Mouse (Mus musculus): ENCODE results near the gene Il25.
"Not testable (repeated sequence)": the region's sequence is repeated elsewhere in the genome, so short reads cannot be mapped to it uniquely, and the experiment has no call there.

The Il25 gene

DNA sequence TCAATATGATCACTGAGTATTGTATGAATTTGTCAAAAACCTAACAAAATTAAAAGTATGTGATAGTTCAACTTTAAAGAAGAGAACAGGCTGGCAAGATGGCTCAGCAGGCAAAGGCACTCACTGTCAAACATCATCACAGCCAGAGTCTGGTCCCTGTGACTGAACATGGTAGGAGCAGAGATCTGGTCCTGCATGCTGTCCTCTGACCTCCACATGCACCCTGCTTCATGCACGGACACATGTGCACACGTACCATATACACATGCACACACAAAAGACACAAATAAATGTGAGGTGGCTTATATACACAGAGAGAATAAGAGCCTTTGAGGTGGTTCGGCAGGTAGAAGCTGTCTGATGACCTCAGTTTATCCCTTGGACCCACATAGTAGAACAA is 23.0 kb downstream of the Il25 start:
- no peak for DNase-seq

- no peak for DNase-seq
Observed at GRCm38 (mm10) chr14:54956533-54956932, 24.0 kb downstream of the Il25 start.

DNA sequence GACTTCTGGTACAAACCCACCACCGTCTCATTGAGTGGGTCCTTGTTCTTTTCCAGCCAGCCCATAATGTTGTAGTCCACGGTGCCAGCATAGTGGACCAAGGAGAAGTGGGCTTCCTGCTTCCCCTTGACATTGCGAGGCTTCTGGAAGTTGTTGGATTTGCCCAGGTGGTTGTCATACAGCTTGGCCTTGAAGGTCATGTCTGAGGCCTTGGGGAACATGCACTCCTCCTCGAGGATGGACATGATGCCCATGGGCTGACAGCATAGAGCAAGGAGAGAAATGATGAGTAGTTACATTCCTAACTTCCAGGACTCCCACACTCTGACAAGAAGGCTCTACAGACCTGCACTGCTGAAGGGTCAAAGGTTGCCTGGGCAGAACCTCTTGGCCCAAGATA is 26.0 kb downstream of the Il25 start:
- no peak for DNase-seq

GRCm38 (mm10) chr14:54959197-54959596 is 26.7 kb downstream of the Il25 start:
- no peak for DNase-seq

DNA sequence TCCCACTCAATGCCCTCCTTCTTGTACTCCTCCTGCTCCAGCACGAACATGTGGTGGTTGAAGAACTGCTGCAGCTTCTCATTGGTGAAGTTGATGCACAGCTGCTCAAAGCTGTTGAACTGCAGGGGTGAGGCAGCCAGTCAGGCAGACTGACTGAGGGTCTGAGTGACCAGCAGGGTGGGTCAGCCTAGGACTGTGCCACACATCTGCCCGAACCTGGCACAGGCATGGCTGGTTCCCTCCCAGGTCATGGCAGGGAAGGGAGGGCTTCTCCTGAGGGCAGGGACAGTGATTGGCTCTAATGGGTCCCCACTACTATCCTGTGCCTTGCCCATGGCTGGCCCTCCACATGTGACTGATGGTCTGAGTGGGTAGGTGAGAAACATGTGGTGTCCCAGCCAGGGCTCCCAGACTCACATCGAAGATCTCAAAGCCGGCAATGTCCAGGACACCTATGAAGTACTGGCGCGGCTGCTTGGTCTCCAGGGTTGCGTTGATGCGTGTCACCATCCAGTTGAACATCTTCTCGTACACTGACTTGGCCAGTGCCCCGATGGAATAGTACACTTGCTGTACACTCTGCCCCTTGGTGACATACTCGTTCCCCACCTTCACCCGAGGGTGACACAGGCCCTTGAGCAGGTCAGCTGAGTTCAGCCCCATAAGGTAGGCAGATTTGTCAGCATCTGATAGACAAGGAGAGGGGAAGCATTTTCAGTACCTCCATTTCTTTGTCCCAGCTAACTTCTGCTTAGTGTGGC is 27.5 kb downstream of the Il25 start:
- not testable (repeated sequence) for DNase-seq

GRCm38 (mm10) chr14:54960769-54961168 is 28.3 kb downstream of the Il25 start:
- DNase-seq, result no peak

GRCm38 (mm10) chr14:54961487-54961886 is 29.0 kb downstream of the Il25 start:
- no peak for DNase-seq

DNA sequence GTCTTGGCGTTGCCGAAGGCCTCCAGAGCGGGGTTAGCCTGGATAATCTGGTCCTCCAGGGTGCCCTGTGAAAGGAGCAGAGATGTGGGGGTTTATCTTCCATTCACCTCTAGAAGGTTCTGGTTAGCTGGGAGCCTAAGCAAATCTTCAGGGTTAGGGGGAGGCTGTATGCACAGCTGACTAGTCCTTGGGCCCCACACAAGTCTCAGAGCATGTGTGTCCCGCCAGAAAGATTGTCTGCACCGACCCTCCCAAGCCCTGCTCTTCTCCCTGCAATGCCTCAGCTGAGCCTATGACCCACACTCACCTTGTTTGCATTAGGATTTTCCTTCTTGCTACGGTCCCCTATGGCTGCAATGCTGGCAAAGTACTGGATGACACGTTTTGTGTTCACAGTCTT is 30.2 kb downstream of the Il25 start:
- DNase-seq, result no peak

DNA sequence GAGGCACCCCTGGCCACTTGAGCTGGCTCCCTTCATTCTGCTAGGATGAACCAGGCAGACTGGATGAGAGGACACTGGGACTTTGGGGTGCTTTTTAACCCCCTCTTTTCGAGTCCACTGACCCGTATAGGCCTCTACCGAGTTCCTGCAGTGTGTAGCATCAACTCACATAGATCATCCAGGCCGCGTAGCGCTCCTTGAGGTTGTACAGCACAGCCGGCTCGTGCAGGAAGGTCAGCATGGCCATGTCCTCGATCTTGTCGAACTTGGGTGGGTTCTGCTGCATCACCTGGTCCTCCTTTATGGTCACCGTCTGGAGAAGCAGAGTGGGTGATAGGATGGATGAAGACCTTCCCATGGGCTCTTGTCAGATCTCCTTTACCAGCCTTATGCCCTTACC is 31.2 kb downstream of the Il25 start:
- no peak for DNase-seq

GRCm38 (mm10) chr14:54965044-54965443 is 32.5 kb downstream of the Il25 start:
- no peak for DNase-seq

DNA sequence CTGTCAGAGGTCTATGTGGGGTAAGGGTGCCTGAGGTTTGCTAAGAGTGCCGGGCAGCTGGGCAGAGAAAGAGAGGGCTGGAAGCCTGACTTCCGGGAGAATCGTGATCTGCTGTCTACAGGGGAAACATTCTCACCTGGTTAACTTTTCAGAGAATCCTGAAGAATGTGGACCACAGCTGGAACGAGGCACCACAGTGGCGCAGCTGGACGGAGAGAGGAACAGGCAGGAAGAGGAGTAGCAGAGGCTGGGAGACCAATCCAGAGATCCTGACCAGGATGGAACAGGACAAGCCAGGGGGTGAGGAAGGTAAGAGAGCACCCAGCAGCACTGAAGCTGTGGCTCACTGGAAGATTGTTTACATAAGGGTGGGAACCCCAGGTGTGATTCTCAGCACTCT is 33.1 kb downstream of the Il25 start:
- no peak for DNase-seq

DNA sequence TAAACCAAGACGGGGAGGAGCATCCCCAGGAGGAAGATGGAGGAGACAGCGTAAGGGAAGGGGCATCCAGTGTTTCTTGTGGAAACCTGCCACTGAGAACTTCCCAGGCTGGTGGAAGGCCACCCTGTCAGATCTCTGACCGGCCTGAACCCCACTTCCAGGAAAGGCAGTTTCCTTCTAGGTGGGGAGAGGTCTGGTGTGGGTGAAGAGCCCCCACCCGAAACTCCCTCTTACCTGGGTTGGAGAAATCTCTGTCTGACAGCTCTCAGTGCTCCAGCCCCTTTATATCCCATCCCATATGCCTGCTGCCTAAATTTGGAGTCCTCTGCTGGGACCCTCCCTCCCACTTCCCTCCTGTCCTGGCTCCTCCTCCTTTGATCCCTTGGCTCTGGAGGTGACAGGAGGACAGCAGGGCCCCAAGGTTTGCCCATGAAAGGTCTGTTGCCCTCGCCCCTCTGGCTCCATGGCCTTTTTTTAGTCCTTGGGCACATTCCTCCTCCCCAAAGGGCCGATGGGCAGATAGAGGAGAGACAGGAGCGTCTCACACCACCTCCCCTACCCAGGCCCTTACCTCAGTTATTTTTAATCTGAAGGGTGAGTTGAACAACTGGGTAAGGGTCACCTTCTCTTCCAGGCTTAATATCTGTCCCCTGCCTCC is 34.0 kb downstream of the Il25 start, which contains the start of gene Myh6:
Gene Myh6, minus strand, starts transcription at position 608 of the 658 bp plus-strand sequence.
- no peak for DNase-seq

DNA sequence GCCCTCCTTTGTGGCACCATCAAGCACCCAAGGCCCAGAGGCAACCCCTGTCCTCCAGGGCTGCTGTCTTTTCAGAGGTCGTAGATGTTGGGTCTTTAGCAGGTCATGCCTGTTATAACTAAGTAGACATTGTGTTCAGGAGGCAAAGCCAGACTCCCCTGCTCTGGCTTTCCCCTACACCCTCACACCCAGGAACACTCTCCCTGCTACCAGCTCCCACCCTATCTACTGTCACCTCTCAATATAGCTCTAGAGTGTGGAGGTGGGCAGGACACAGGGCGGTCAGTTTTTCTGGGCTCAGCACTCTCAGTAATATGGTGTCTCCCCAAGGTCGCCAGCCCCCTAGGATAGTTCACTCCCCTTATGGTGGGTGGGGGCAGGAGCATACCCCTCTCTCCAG is 35.4 kb downstream of the Il25 start:
- no peak for DNase-seq

GRCm38 (mm10) chr14:54968344-54968743 is 35.8 kb downstream of the Il25 start:
- no peak for DNase-seq

DNA sequence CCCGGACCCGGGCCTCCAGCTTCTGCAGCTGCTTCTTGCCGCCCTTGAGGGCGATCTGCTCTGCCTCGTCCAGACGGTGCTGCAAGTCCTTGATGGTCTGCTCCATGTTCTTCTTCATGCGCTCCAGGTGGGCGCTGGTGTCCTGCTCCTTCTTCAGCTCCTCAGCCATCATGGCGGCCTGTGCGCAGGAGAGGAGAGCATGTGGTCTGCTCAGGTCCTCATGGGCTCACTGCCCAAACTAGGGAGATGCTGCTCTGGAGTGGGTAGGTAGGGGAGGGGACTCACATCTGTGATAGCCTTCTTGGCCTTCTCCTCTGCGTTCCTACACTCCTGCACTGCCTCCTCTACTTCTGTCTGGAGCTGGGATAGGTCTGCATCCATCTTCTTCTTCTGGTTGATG is 40.3 kb downstream of the Il25 start:
- DNase-seq, result not testable (repeated sequence)

- no peak for DNase-seq
Observed at GRCm38 (mm10) chr14:54974068-54974791, 41.7 kb downstream of the Il25 start.

DNA sequence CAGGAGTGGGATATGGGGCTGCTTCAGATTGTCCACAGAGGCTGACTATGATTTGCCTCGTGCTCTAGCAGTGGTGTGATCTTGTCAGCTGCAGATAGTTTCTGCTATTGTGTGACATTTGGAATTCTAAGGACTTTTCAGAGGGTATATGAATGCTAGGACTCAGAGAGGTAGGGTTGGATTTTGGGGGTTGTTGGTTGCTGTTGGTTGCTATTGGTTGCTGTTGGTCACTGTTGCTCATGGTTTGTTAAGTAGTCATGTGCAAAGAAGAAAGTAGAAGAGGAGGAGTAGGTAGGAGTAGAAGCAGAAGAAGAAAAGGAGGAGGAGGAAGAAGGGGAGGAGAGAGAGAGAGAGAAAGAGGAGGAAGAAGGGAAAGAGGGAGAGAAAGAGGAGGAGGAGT is 44.1 kb downstream of the Il25 start, which contains the start of gene Gm17428:
Gene Gm17428, plus strand, starts transcription at position 301 of the 400 bp plus-strand sequence.
- DNase-seq, result no peak

DNA sequence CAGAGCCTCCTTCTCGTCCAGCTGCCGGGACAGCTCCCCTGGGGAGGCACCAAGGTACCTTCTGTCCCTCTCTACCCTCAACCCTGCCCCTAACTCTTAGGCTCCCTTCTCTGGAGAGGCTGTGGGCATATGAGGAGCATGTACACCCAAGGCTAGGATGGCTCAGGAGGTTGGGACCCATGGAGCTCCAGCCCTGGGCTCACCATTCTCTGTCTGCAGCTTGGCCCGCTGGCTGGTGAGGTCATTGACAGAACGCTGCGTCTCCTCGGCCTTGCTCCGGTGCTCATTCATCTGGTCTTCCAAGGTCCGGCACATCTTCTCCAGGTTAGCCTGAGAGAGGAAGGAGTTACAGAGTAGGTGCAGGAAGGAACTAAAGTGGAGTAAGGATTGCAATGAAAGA is 46.2 kb downstream of the Il25 start:
- no peak for DNase-seq

DNA sequence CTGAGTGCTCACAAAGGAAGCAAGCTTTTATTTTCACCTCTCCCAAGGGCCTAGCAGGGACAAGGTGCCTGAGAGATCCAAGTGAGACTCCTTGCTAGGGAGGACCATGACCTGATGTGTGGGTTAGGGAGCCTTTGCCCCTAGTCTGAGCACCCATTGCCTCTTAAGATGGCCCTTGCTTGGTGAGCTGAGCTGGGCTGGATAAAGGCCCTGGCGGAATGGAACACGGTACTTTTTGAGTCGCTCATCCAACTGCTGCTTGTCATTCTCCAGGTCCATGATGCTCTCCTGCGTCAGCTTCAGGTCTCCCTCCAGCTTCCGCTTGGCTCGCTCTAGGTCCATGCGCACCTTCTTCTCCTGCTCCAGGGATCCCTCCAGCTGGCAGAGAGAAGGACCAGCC is 49.4 kb downstream of the Il25 start:
- no peak for DNase-seq

Measured in lung, postnatal 36 days (tissue).